Comparison of ENCODE assay signal across 19 mouse cellular contexts in the genomic region with DNA sequence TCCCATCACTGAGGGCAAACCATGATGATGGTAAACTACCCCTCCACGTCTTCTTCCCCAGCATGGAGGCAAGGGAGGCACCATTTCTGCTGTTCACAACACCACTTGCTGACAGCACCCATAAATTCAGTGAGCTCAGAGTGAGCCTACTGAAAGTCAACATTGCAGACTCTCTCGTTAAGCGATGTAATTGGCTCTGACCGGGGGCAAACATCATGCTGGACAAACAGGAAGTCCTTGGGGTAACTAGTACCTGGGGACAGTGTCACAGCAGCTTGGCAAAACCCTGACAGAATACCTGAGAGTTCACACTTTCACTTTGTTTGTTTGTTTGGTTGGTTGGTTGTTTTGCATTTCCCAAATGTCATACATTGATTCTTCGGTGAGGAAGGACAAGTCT.
DNase-seq lines count a peak whose midpoint lies in the region; ATAC-seq and TF ChIP-seq lines count a peak whose summit lies in the region.
"Had no signal": no experiment of that assay in that cellular context is flagged by ENCODE, and none has a peak within 500 bp of the region (broad histone marks: within the 10 kb centered on the region; RNA-seq: fewer than 3 reads in every experiment).

No protein-coding gene starts in this region.

- no peak for TF ChIP-seq CTCF in layer of hippocampus, adult 2 months (conservative IDR thresholded peaks at IDR 0.05)
- no peak for TF ChIP-seq CTCF in embryonic fibroblast, embryonic 13.5 days (IDR thresholded peaks at IDR 0.05; ENCODE audit: borderline replicate concordance, insufficient read depth, low read length)

- no peaks in the 10 kb centered on the region for H3K36me3 ChIP-seq in embryonic facial prominence, embryonic 13.5 days
- H3K36me3 ChIP-seq in embryonic facial prominence, embryonic 10.5 days (replicated peaks): no peaks in the 10 kb centered on the region
- H3K36me3 ChIP-seq in limb, embryonic 10.5 days: no peaks in the 10 kb centered on the region
- H3K36me3 ChIP-seq in intestine, embryonic 16.5 days (ENCODE audit: control insufficient read depth, insufficient read depth, low read length): no peaks in the 10 kb centered on the region
- H3K36me3 ChIP-seq: forebrain, embryonic 10.5 days; forebrain, embryonic 12.5 days had no signal

- 80% methylated on average over 5 of the region's 5 CpGs for WGBS in embryonic facial prominence, embryonic 13.5 days
- 87% methylated on average over 5 of the region's 5 CpGs for WGBS in embryonic facial prominence, embryonic 10.5 days
- WGBS in limb, embryonic 10.5 days: 61% methylated on average over 5 of the region's 5 CpGs
- WGBS in intestine, embryonic 16.5 days: 62% methylated on average over 5 of the region's 5 CpGs

- ATAC-seq in embryonic facial prominence, embryonic 13.5 days (ENCODE audit: insufficient number of reproducible peaks, insufficient read depth, low FRiP score, low TSS enrichment, low read depth): no peak
- ATAC-seq in intestine, embryonic 16.5 days: no peak
- ATAC-seq: forebrain, embryonic 14.5 days; forebrain, embryonic 16.5 days had no signal

- no peak overlapping the region for H3K4me3 ChIP-seq in embryonic facial prominence, embryonic 13.5 days
- no peak overlapping the region for H3K4me3 ChIP-seq in embryonic facial prominence, embryonic 10.5 days
- H3K4me3 ChIP-seq in layer of hippocampus, adult 2 months: no peak overlapping the region
- no peak overlapping the region for H3K4me3 ChIP-seq in embryonic fibroblast, embryonic 13.5 days (ENCODE audit: insufficient read depth, low read length)
- no peak overlapping the region for H3K4me3 ChIP-seq in limb, embryonic 10.5 days
- H3K4me3 ChIP-seq in intestine, embryonic 16.5 days (ENCODE audit: low read length): no peak overlapping the region
- H3K4me3 ChIP-seq: erythroblast, embryonic 14.5 days; forebrain, embryonic 10.5 days; forebrain, embryonic 12.5 days had no signal

- no peaks in the 10 kb centered on the region for H3K9me3 ChIP-seq in embryonic facial prominence, embryonic 13.5 days
- H3K9me3 ChIP-seq in embryonic facial prominence, embryonic 10.5 days: no peaks in the 10 kb centered on the region
- no peaks in the 10 kb centered on the region for H3K9me3 ChIP-seq in limb, embryonic 10.5 days (replicated peaks)
- H3K9me3 ChIP-seq in intestine, embryonic 16.5 days (ENCODE audit: control insufficient read depth, low read length): no peaks in the 10 kb centered on the region
- H3K9me3 ChIP-seq: forebrain, embryonic 10.5 days; forebrain, embryonic 12.5 days had no signal

- H3K27me3 ChIP-seq in embryonic facial prominence, embryonic 13.5 days: no peaks in the 10 kb centered on the region
- no peaks in the 10 kb centered on the region for H3K27me3 ChIP-seq in embryonic facial prominence, embryonic 10.5 days (replicated peaks; ENCODE audit: low read depth, poor library complexity, severe bottlenecking)
- no peaks in the 10 kb centered on the region for H3K27me3 ChIP-seq in limb, embryonic 10.5 days (ENCODE audit: low read depth, poor library complexity, severe bottlenecking)
- no peaks in the 10 kb centered on the region; the same call in 1 of the 2 replicates for H3K27me3 ChIP-seq in intestine, embryonic 16.5 days (replicated peaks; ENCODE audit: control insufficient read depth, insufficient read depth, low read length)
- H3K27me3 ChIP-seq: forebrain, embryonic 12.5 days had no signal

- no peak overlapping the region for H3K9ac ChIP-seq in embryonic facial prominence, embryonic 13.5 days
- no peak overlapping the region for H3K9ac ChIP-seq in intestine, embryonic 16.5 days (ENCODE audit: low read depth, low read length)
- H3K9ac ChIP-seq: forebrain, embryonic 12.5 days had no signal

- peaks cover 48% of the 10 kb centered on the region for H3K4me1 ChIP-seq in embryonic facial prominence, embryonic 13.5 days
- H3K4me1 ChIP-seq in embryonic facial prominence, embryonic 10.5 days: peaks cover 36% of the 10 kb centered on the region
- peaks cover 6% of the 10 kb centered on the region; the same call in 1 of the 2 replicates for H3K4me1 ChIP-seq in embryonic fibroblast, embryonic 13.5 days (ENCODE audit: control insufficient read depth, insufficient read depth, low read length)
- peaks cover 46% of the 10 kb centered on the region for H3K4me1 ChIP-seq in limb, embryonic 10.5 days
- H3K4me1 ChIP-seq in intestine, embryonic 16.5 days (ENCODE audit: control insufficient read depth, insufficient read depth, low read length): no peaks in the 10 kb centered on the region
- H3K4me1 ChIP-seq: forebrain, embryonic 12.5 days had no signal

- H3K27ac ChIP-seq in embryonic facial prominence, embryonic 13.5 days: peak overlapping the region; percentile 44; the same call in 1 of the 2 replicates
- H3K27ac ChIP-seq in embryonic facial prominence, embryonic 10.5 days (replicated peaks): no peak overlapping the region
- H3K27ac ChIP-seq in layer of hippocampus, adult 2 months: peak overlapping the region; percentile 53; the same call in 1 of the 2 replicates
- peak overlapping the region; percentile 12; the same call in 1 of the 2 replicates for H3K27ac ChIP-seq in embryonic fibroblast, embryonic 13.5 days (ENCODE audit: insufficient read depth, low read length)
- H3K27ac ChIP-seq in limb, embryonic 10.5 days: peak overlapping the region; percentile 46; the same call in 1 of the 2 replicates
- no peak overlapping the region for H3K27ac ChIP-seq in intestine, embryonic 16.5 days (ENCODE audit: low read length)
- H3K27ac ChIP-seq: forebrain, embryonic 10.5 days; forebrain, embryonic 12.5 days had no signal

- H3K4me2 ChIP-seq in embryonic facial prominence, embryonic 13.5 days: no peak overlapping the region
- no peak overlapping the region for H3K4me2 ChIP-seq in intestine, embryonic 16.5 days (ENCODE audit: low read depth, low read length)
- H3K4me2 ChIP-seq: forebrain, embryonic 12.5 days had no signal

- no peak for DNase-seq in embryonic facial prominence, embryonic 10.5 days (ENCODE audit: low spot score)
- no peak for DNase-seq in layer of hippocampus, adult 2 months (ENCODE audit: low spot score in 2 of 2)
- DNase-seq in layer of hippocampus, adult 8-10 months (ENCODE audit: low spot score in 2 of 2): no peak
- DNase-seq in limb, embryonic 10.5 days (ENCODE audit: low spot score): no peak
- DNase-seq: adrenal gland, adult 2 months; adrenal gland, postnatal 10 days; adrenal gland, postnatal 25 days; cerebellum, adult 11 months; cerebellum, adult 9-10 months; cerebellum, postnatal 10 days; cerebellum, postnatal 36 days had no signal

- TF ChIP-seq POLR2A in embryonic fibroblast, embryonic 13.5 days (IDR thresholded peaks at IDR 0.05; ENCODE audit: low read depth, low read length): no peak

Comparison
In these comparisons a context has a peak if more than half of its experiments do, and no peak if none do; other contexts are left out.
1. H3K27ac ChIP-seq: peak in embryonic facial prominence, embryonic 13.5 days (single experiment), layer of hippocampus, adult 2 months (single experiment), embryonic fibroblast, embryonic 13.5 days (single experiment) and limb, embryonic 10.5 days (single experiment); none in embryonic facial prominence, embryonic 10.5 days (single experiment) and intestine, embryonic 16.5 days (single experiment).